8 mouse cellular contexts compared by ENCODE assay signal in the genomic region with DNA sequence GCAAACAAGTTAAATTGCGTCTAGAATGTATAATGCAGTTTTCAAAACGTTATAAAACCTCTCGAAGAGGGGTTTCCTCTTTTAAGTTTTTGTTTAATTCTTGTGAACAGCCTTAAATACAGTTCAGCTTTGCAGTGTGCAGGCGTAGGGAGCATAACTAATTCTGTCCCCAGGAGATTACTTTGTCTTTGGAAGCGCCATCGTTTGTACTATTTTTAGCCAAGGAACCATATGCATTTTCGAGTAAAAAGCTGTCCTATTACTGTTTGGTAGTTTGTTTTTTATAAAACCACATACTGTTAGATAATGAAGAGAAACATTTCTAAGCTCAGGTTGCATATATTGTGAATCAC.
DNase-seq lines count a peak whose midpoint lies in the region; ATAC-seq and TF ChIP-seq lines count a peak whose summit lies in the region.

No protein-coding gene starts in this region.

- 0 out of 2 replicates have a peak overlapping the region, but pooled peaks have one; percentile 5 for H3K9ac ChIP-seq in kidney, embryonic 16.5 days (replicated peaks; ENCODE audit: low read length)
- no peak overlapping the region for H3K9ac ChIP-seq in embryonic facial prominence, embryonic 15.5 days
- H3K9ac ChIP-seq in intestine, embryonic 16.5 days (ENCODE audit: low read depth, low read length): peak overlapping the region; percentile 61
- H3K9ac ChIP-seq in midbrain, postnatal 0 days (replicated peaks; ENCODE audit: low read length, poor library complexity, severe bottlenecking): no peak overlapping the region; the same call in 1 of the 2 replicates

- no peak for ATAC-seq in kidney, embryonic 16.5 days (ENCODE audit: low FRiP score, low TSS enrichment)
- ATAC-seq in embryonic facial prominence, embryonic 15.5 days (ENCODE audit: insufficient number of reproducible peaks, low FRiP score, low TSS enrichment, low read depth): 0 out of 2 replicates have a peak, but pooled peaks have one; percentile 55
- no peak for ATAC-seq in intestine, embryonic 16.5 days
- ATAC-seq in midbrain, postnatal 0 days (ENCODE audit: low FRiP score): no peak

- peaks cover 16% of the 10 kb centered on the region for H3K4me1 ChIP-seq in kidney, embryonic 16.5 days (ENCODE audit: insufficient read depth, low read length)
- peaks cover 15% of the 10 kb centered on the region for H3K4me1 ChIP-seq in embryonic facial prominence, embryonic 15.5 days
- H3K4me1 ChIP-seq in intestine, embryonic 16.5 days (ENCODE audit: control insufficient read depth, insufficient read depth, low read length): peaks cover 4% of the 10 kb centered on the region; the same call in 1 of the 2 replicates
- no peaks in the 10 kb centered on the region for H3K4me1 ChIP-seq in midbrain, postnatal 0 days (ENCODE audit: insufficient read depth, low read length)

- no peak for DNase-seq in kidney, postnatal 25 days
- DNase-seq in midbrain, postnatal 0 days (ENCODE audit: low spot score): no peak
- no peak for DNase-seq in c-Kit-positive CD71-positive TER-119-positive erythroid progenitor cells, embryonic 14.5 days (ENCODE audit: low spot score)
- no peak for DNase-seq in embryo, embryonic 11 days
- no peak for DNase-seq in cerebellum, postnatal 25 days

- H3K27me3 ChIP-seq in kidney, embryonic 16.5 days (ENCODE audit: insufficient read depth, low read length): no peaks in the 10 kb centered on the region
- H3K27me3 ChIP-seq in embryonic facial prominence, embryonic 15.5 days: no peaks in the 10 kb centered on the region
- no peaks in the 10 kb centered on the region for H3K27me3 ChIP-seq in intestine, embryonic 16.5 days (replicated peaks; ENCODE audit: control insufficient read depth, insufficient read depth, low read length)
- H3K27me3 ChIP-seq in midbrain, postnatal 0 days (ENCODE audit: insufficient read depth, low read length): no peaks in the 10 kb centered on the region

- no peaks in the 10 kb centered on the region for H3K36me3 ChIP-seq in kidney, embryonic 16.5 days (ENCODE audit: insufficient read depth, low read length)
- H3K36me3 ChIP-seq in embryonic facial prominence, embryonic 15.5 days: no peaks in the 10 kb centered on the region
- H3K36me3 ChIP-seq in intestine, embryonic 16.5 days (ENCODE audit: control insufficient read depth, insufficient read depth, low read length): no peaks in the 10 kb centered on the region
- H3K36me3 ChIP-seq in midbrain, postnatal 0 days (ENCODE audit: insufficient read depth, low read length): no peaks in the 10 kb centered on the region

- H3K4me2 ChIP-seq in kidney, embryonic 16.5 days (replicated peaks; ENCODE audit: low read depth, low read length): peak overlapping the region; percentile 45
- H3K4me2 ChIP-seq in embryonic facial prominence, embryonic 15.5 days (replicated peaks): peak overlapping the region; percentile 45
- peak overlapping the region; percentile 54 for H3K4me2 ChIP-seq in intestine, embryonic 16.5 days (ENCODE audit: low read depth, low read length)
- peak overlapping the region; percentile 48 for H3K4me2 ChIP-seq in midbrain, postnatal 0 days (ENCODE audit: low read depth, low read length, poor library complexity, severe bottlenecking)

- peak overlapping the region; percentile 9; the same call in 1 of the 2 replicates for H3K27ac ChIP-seq in kidney, embryonic 16.5 days (ENCODE audit: low read length)
- H3K27ac ChIP-seq in embryonic facial prominence, embryonic 15.5 days (replicated peaks): peak overlapping the region; percentile 53
- no peak overlapping the region for H3K27ac ChIP-seq in intestine, embryonic 16.5 days (ENCODE audit: low read length)
- H3K27ac ChIP-seq in midbrain, postnatal 0 days (ENCODE audit: low read depth, low read length): no peak overlapping the region

- WGBS in kidney, embryonic 16.5 days: 32% methylated on average over 7 of the region's 7 CpGs
- WGBS in embryonic facial prominence, embryonic 15.5 days: 16% methylated on average over 7 of the region's 7 CpGs
- 35% methylated on average over 7 of the region's 7 CpGs for WGBS in intestine, embryonic 16.5 days
- WGBS in midbrain, postnatal 0 days: 5% methylated on average over 7 of the region's 7 CpGs

- TF ChIP-seq CTCF in midbrain, postnatal 0 days (IDR thresholded peaks at IDR 0.05): no peak

- H3K9me3 ChIP-seq in kidney, embryonic 16.5 days (ENCODE audit: low read length): no peaks in the 10 kb centered on the region
- H3K9me3 ChIP-seq in embryonic facial prominence, embryonic 15.5 days (replicated peaks): no peaks in the 10 kb centered on the region
- no peaks in the 10 kb centered on the region for H3K9me3 ChIP-seq in intestine, embryonic 16.5 days (ENCODE audit: control insufficient read depth, low read length)
- no peaks in the 10 kb centered on the region for H3K9me3 ChIP-seq in midbrain, postnatal 0 days (ENCODE audit: low read length)

- H3K4me3 ChIP-seq in kidney, embryonic 16.5 days (ENCODE audit: low read length): peak overlapping the region; percentile 21
- peak overlapping the region; percentile 22 for H3K4me3 ChIP-seq in embryonic facial prominence, embryonic 15.5 days (replicated peaks)
- H3K4me3 ChIP-seq in intestine, embryonic 16.5 days (ENCODE audit: low read length): peak overlapping the region; percentile 28
- peak overlapping the region; percentile 19; the same call in 1 of the 2 replicates for H3K4me3 ChIP-seq in midbrain, postnatal 0 days (ENCODE audit: low read depth, low read length)

Comparison
In these comparisons a context has a peak if more than half of its experiments do, and no peak if none do; other contexts are left out.
1. H3K27ac ChIP-seq: peak in kidney, embryonic 16.5 days (single experiment) and embryonic facial prominence, embryonic 15.5 days (single experiment); none in intestine, embryonic 16.5 days (single experiment) and midbrain, postnatal 0 days (single experiment).
2. H3K9ac ChIP-seq: peak in kidney, embryonic 16.5 days (single experiment) and intestine, embryonic 16.5 days (single experiment); none in embryonic facial prominence, embryonic 15.5 days (single experiment) and midbrain, postnatal 0 days (single experiment).
3. Peak in every context shown above with its lines, with median percentiles within 50 percentile points of each other: H3K4me2 ChIP-seq and H3K4me3 ChIP-seq.